Mouse (Mus musculus) right cerebral cortex, postnatal 4 days (tissue): ENCODE results near the gene C130050O18Rik.
"Not testable (repeated sequence)": the region's sequence is repeated elsewhere in the genome, so short reads cannot be mapped to it uniquely, and the experiment has no call there.

Experiments used
- DNase-seq: peaks from one replicate; pipeline ENCODE4 v3.0.0-alpha.2; 2022

Gene C130050O18Rik

GRCm38 (mm10) chr5:139380385-139381248 lies 24.5 kb upstream of the C130050O18Rik start:
- peak; percentile 76 for DNase-seq

GRCm38 (mm10) chr5:139381586-139382513 lies 23.2 kb upstream of the C130050O18Rik start:
- no peak for DNase-seq

- no peak for DNase-seq
Observed at GRCm38 (mm10) chr5:139382760-139383159, 22.3 kb upstream of the C130050O18Rik start.

GRCm38 (mm10) chr5:139383234-139383633 lies 21.8 kb upstream of the C130050O18Rik start:
- DNase-seq, result no peak

- no peak for DNase-seq
Observed at GRCm38 (mm10) chr5:139384531-139384930, 20.5 kb upstream of the C130050O18Rik start.

- DNase-seq, result no peak
Observed at GRCm38 (mm10) chr5:139386047-139386446, 19.0 kb upstream of the C130050O18Rik start.

- peak; percentile 59 for DNase-seq
Observed at GRCm38 (mm10) chr5:139387329-139388194, 17.5 kb upstream of the C130050O18Rik start.

- no peak for DNase-seq
Observed at GRCm38 (mm10) chr5:139388195-139388570, 16.9 kb upstream of the C130050O18Rik start.

- DNase-seq, result peak; percentile 41
Observed at GRCm38 (mm10) chr5:139388694-139389675, 16.1 kb upstream of the C130050O18Rik start.

GRCm38 (mm10) chr5:139389676-139390061 lies 15.4 kb upstream of the C130050O18Rik start:
- peak; percentile 29 for DNase-seq

- DNase-seq, result not testable (repeated sequence)
Observed at GRCm38 (mm10) chr5:139390324-139391119, 14.6 kb upstream of the C130050O18Rik start.

GRCm38 (mm10) chr5:139391309-139391990 lies 13.6 kb upstream of the C130050O18Rik start:
- DNase-seq, result no peak

- no peak for DNase-seq
Observed at GRCm38 (mm10) chr5:139392219-139393196, 12.6 kb upstream of the C130050O18Rik start.

GRCm38 (mm10) chr5:139393197-139393588 lies 11.9 kb upstream of the C130050O18Rik start:
- DNase-seq, result no peak

- DNase-seq, result no peak
Observed at GRCm38 (mm10) chr5:139394399-139394798, 10.7 kb upstream of the C130050O18Rik start.

GRCm38 (mm10) chr5:139395528-139395927 lies 9.6 kb upstream of the C130050O18Rik start:
- no peak for DNase-seq

GRCm38 (mm10) chr5:139397359-139397916 lies 7.6 kb upstream of the C130050O18Rik start:
- no peak for DNase-seq
